Mouse (Mus musculus): Measurements from ENCODE around the gene Crebrf. TPM values are rescaled to one million over a fixed set of nuclear protein-coding genes. Genes with fewer than 3 reads are reported as not detected.
A peak's percentile ranks its signal among the peaks of the same experiment; 100 is the strongest.

Crebrf gene
- polyA plus RNA-seq, 1 experiment from 2014 or later, result 13.5 TPM

GRCm38 (mm10) chr17:26677711-26678637 is 37.5 kb upstream of the Crebrf start:
- Histone ChIP-seq H3K36me3 (ENCODE audit: control insufficient read depth, insufficient read depth) (peaks cover 5% of the 10 kb centered on the region; the same call in 1 of the 2 replicates), H3K27me3 (replicated peaks; ENCODE audit: control insufficient read depth, insufficient read depth, low read length) (no peaks in the 10 kb centered on the region), H3K4me3 (ENCODE audit: low read depth, low read length) (no peak overlapping the region), H3K9ac (ENCODE audit: low read depth, low read length) (peak overlapping the region; percentile 22; the same call in 1 of the 2 replicates), H3K4me1 (replicated peaks; ENCODE audit: control insufficient read depth, insufficient read depth, low read length) (no peaks in the 10 kb centered on the region), H3K27ac (ENCODE audit: low read depth, low read length) (no peak overlapping the region), H3K9me3 (ENCODE audit: control insufficient read depth) (no peaks in the 10 kb centered on the region), H3K4me2 (replicated peaks; ENCODE audit: low read depth) (peak overlapping the region; percentile 75)
- 73% methylated on average over 7 of the region's 7 CpGs for WGBS
- ATAC-seq, result no peak
- no peak for TF ChIP-seq CTCF (IDR thresholded peaks at IDR 0.05; ENCODE audit: low read depth)

- H3K4me1 ChIP-seq (replicated peaks; ENCODE audit: control insufficient read depth, insufficient read depth, low read length), result no peaks in the 10 kb centered on the region
- 96% methylated on average over 6 of the region's 6 CpGs for WGBS
- H3K9ac ChIP-seq (ENCODE audit: low read depth, low read length), result no peak overlapping the region
- no peak overlapping the region for H3K4me2 ChIP-seq (replicated peaks; ENCODE audit: low read depth)
- no peaks in the 10 kb centered on the region for H3K9me3 ChIP-seq (ENCODE audit: control insufficient read depth)
- ATAC-seq, result no peak
- peak; percentile 33 for TF ChIP-seq CTCF (IDR thresholded peaks at IDR 0.05; ENCODE audit: low read depth)
- H3K27ac ChIP-seq (ENCODE audit: low read depth, low read length), result no peak overlapping the region
- no peaks in the 10 kb centered on the region for H3K27me3 ChIP-seq (replicated peaks; ENCODE audit: control insufficient read depth, insufficient read depth, low read length)
- H3K4me3 ChIP-seq (ENCODE audit: low read depth, low read length), result no peak overlapping the region
- H3K36me3 ChIP-seq (ENCODE audit: control insufficient read depth, insufficient read depth), result peaks cover 18% of the 10 kb centered on the region; the same call in 1 of the 2 replicates
These were observed 34.2 kb upstream of the Crebrf start for GRCm38 (mm10) chr17:26681276-26681675.

- no peak overlapping the region for H3K4me3 ChIP-seq (ENCODE audit: low read depth, low read length)
- no peaks in the 10 kb centered on the region for H3K9me3 ChIP-seq (ENCODE audit: control insufficient read depth)
- H3K4me1 ChIP-seq (replicated peaks; ENCODE audit: control insufficient read depth, insufficient read depth, low read length), result no peaks in the 10 kb centered on the region
- peaks cover 16% of the 10 kb centered on the region; the same call in 1 of the 2 replicates for H3K36me3 ChIP-seq (ENCODE audit: control insufficient read depth, insufficient read depth)
- H3K9ac ChIP-seq (ENCODE audit: low read depth, low read length), result no peak overlapping the region
- no peaks in the 10 kb centered on the region for H3K27me3 ChIP-seq (replicated peaks; ENCODE audit: control insufficient read depth, insufficient read depth, low read length)
- TF ChIP-seq CTCF (IDR thresholded peaks at IDR 0.05; ENCODE audit: low read depth), result no peak
- WGBS, result 87% methylated on average over 17 of the region's 17 CpGs
- no peak overlapping the region for H3K4me2 ChIP-seq (replicated peaks; ENCODE audit: low read depth)
- ATAC-seq, result no peak
- no peak overlapping the region for H3K27ac ChIP-seq (ENCODE audit: low read depth, low read length)
These were observed 29.0 kb upstream of the Crebrf start for GRCm38 (mm10) chr17:26686334-26687000.

GRCm38 (mm10) chr17:26688795-26689735 is 26.4 kb upstream of the Crebrf start:
- Histone ChIP-seq H3K36me3 (ENCODE audit: control insufficient read depth, insufficient read depth) (peaks cover 16% of the 10 kb centered on the region; the same call in 1 of the 2 replicates), H3K9me3 (ENCODE audit: control insufficient read depth) (no peaks in the 10 kb centered on the region), H3K27me3 (replicated peaks; ENCODE audit: control insufficient read depth, insufficient read depth, low read length) (no peaks in the 10 kb centered on the region), H3K27ac (ENCODE audit: low read depth, low read length) (no peak overlapping the region), H3K4me1 (replicated peaks; ENCODE audit: control insufficient read depth, insufficient read depth, low read length) (no peaks in the 10 kb centered on the region), H3K4me3 (ENCODE audit: low read depth, low read length) (no peak overlapping the region), H3K4me2 (replicated peaks; ENCODE audit: low read depth) (no peak overlapping the region), H3K9ac (ENCODE audit: low read depth, low read length) (no peak overlapping the region)
- WGBS, result 71% methylated on average over 8 of the region's 8 CpGs
- no peak for ATAC-seq
- TF ChIP-seq CTCF (IDR thresholded peaks at IDR 0.05; ENCODE audit: low read depth), result no peak

GRCm38 (mm10) chr17:26689810-26690209 is 25.6 kb upstream of the Crebrf start:
- no peak overlapping the region for H3K4me2 ChIP-seq (replicated peaks; ENCODE audit: low read depth)
- WGBS, result 80% methylated on average over 2 of the region's 2 CpGs

More at GRCm38 (mm10) chr17:26689810-26690209, 25.6 kb upstream of the Crebrf start:
- Histone ChIP-seq H3K4me3 (ENCODE audit: low read depth, low read length) (no peak overlapping the region), H3K9me3 (ENCODE audit: control insufficient read depth) (no peaks in the 10 kb centered on the region), H3K9ac (ENCODE audit: low read depth, low read length) (no peak overlapping the region), H3K27me3 (replicated peaks; ENCODE audit: control insufficient read depth, insufficient read depth, low read length) (no peaks in the 10 kb centered on the region), H3K27ac (ENCODE audit: low read depth, low read length) (no peak overlapping the region), H3K4me1 (replicated peaks; ENCODE audit: control insufficient read depth, insufficient read depth, low read length) (no peaks in the 10 kb centered on the region), H3K36me3 (ENCODE audit: control insufficient read depth, insufficient read depth) (peaks cover 14% of the 10 kb centered on the region)
- ATAC-seq, result no peak
- no peak for TF ChIP-seq CTCF (IDR thresholded peaks at IDR 0.05; ENCODE audit: low read depth)
